Mouse (Mus musculus): ENCODE results near the gene Pink1. TPM values are rescaled to one million over a fixed set of nuclear protein-coding genes. Genes with fewer than 3 reads are reported as not detected.
"Not testable (repeated sequence)": the region's sequence is repeated elsewhere in the genome, so short reads cannot be mapped to it uniquely, and the experiment has no call there.

Gene Pink1
- polyA plus RNA-seq, 1 experiment = 134 TPM

DNA sequence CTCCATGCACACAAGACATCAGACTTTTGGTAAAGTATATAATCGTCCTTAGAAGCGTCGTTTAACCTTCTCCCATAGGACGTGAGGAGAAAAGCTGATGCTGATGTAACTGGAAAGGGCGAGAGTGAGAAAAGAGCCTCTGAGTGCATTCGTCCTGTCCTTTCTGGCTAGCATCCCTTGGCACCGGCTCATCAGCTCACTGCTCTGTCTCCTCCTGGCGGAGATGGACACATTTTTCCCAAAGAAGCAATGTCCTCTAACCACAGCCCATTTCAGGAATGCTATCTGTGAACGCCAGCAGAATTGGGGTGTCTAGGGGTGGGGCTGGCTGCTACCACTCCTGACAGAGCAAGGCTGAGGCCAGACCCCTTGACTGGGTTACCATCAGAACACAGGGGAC lies 5.5 kb upstream of the Pink1 start:
- Histone ChIP-seq H3K4me1 (ENCODE audit: control insufficient read depth, insufficient read depth, low read length) (no peaks in the 10 kb centered on the region), H3K27ac (ENCODE audit: control insufficient read depth, insufficient read depth, low read depth, low read length) (no peak overlapping the region), H3K27me3 (ENCODE audit: control insufficient read depth, insufficient read depth, low read length) (no peaks in the 10 kb centered on the region), H3K4me3 (ENCODE audit: control insufficient read depth, low read depth, low read length) (no peak overlapping the region), H3K36me3 (ENCODE audit: control insufficient read depth, insufficient read depth, low read length) (no peaks in the 10 kb centered on the region)
- TF ChIP-seq POLR2A (IDR thresholded peaks at IDR 0.05; ENCODE audit: control insufficient read depth, low read depth, low read length) (no peak), CTCF (IDR thresholded peaks at IDR 0.05; ENCODE audit: control insufficient read depth, insufficient read depth, insufficient replicate concordance, low read depth, low read length) (no peak)

DNA sequence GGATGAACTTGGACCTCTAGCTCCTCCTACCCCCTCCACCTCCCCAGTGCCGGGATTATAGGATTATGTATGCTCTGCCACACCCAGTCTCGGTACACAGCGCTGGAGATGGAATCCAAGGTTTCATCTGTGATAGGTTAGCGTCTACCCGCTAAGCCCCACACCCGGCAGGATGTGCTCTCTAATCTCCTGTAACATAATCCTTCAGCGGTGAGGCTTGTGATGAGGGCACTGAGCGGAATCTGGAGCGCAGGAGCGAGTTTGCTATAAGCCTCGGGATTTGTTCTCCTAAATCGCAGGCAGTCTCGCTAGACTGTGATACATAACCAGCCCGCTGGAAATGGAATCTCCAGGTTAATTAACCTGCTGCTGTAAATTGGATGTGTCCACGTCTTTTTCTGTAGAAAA lies 4.2 kb upstream of the Pink1 start:
- Histone ChIP-seq H3K4me3 (ENCODE audit: control insufficient read depth, low read depth, low read length) (no peak overlapping the region), H3K27me3 (ENCODE audit: control insufficient read depth, insufficient read depth, low read length) (no peaks in the 10 kb centered on the region), H3K36me3 (ENCODE audit: control insufficient read depth, insufficient read depth, low read length) (no peaks in the 10 kb centered on the region), H3K4me1 (ENCODE audit: control insufficient read depth, insufficient read depth, low read length) (peaks cover 2% of the 10 kb centered on the region; the same call in 1 of the 2 replicates), H3K27ac (ENCODE audit: control insufficient read depth, insufficient read depth, low read depth, low read length) (no peak overlapping the region)
- TF ChIP-seq CTCF (IDR thresholded peaks at IDR 0.05; ENCODE audit: control insufficient read depth, insufficient read depth, insufficient replicate concordance, low read depth, low read length) (no peak), POLR2A (IDR thresholded peaks at IDR 0.05; ENCODE audit: control insufficient read depth, low read depth, low read length) (no peak)

DNA sequence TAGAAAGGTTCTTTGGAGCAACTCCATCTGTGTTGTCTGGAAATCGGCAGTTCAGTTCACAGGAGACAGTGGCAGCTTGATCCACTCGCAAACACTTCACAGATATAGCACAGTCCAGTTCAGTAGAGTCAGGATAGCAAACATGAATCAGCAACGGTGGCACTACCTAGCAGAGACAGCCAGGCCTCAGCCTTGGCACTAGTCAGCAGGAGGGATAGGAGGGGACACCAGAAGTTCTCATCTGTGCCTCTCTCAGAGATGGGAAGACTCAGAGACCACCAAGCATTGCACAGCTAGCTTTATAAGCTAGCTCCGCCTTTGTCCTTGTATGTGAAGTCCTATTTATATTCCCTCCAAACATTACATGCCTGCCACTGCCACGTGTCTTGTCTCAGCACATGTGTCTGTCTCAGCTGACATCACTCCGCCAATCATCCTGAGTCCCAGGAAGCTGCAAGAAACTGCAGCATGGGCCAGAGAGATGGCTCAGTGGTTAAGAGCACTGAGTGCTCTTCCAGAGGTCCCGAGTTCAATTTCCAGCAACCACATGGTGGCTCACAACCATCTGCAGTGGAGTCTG lies 1.9 kb upstream of the Pink1 start:
- H3K4me3 ChIP-seq (ENCODE audit: control insufficient read depth, low read depth, low read length) = no peak overlapping the region; the same call in 1 of the 2 replicates

DNA sequence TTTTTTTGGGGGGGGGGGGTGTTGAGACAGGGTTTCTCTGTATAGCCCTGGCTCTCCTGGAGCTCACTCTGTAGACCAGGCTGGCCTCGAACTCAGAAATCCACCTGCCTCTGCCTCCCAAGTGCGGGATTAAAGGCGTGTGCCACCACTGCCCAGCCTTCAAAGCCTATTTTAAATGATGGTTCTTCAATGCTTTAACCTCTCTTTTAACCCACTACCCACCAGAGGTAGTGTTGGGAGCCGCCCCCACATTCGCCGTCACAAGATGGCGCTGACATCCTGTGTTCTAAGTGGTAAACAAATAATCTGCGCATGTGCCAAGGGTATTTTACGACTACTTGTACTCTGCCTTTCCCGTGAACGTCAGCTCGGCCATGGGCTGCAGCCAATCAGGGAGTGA lies 1.0 kb upstream of the Pink1 start:
- H3K27ac ChIP-seq (ENCODE audit: control insufficient read depth, insufficient read depth, low read depth, low read length); H3K4me3 ChIP-seq (ENCODE audit: control insufficient read depth, low read depth, low read length); H3K4me1 ChIP-seq (ENCODE audit: control insufficient read depth, insufficient read depth, low read length); H3K27me3 ChIP-seq (ENCODE audit: control insufficient read depth, insufficient read depth, low read length); H3K36me3 ChIP-seq (ENCODE audit: control insufficient read depth, insufficient read depth, low read length): not testable (repeated sequence)

More for the DNA sequence above, 1.9 kb upstream of the Pink1 start:
- Histone ChIP-seq H3K27me3 (ENCODE audit: control insufficient read depth, insufficient read depth, low read length) (no peaks in the 10 kb centered on the region), H3K36me3 (ENCODE audit: control insufficient read depth, insufficient read depth, low read length) (no peaks in the 10 kb centered on the region), H3K27ac (ENCODE audit: control insufficient read depth, insufficient read depth, low read depth, low read length) (no peak overlapping the region), H3K4me1 (ENCODE audit: control insufficient read depth, insufficient read depth, low read length) (peaks cover 2% of the 10 kb centered on the region)
- no peak for TF ChIP-seq POLR2A (IDR thresholded peaks at IDR 0.05; ENCODE audit: control insufficient read depth, low read depth, low read length)
- TF ChIP-seq CTCF (IDR thresholded peaks at IDR 0.05; ENCODE audit: control insufficient read depth, insufficient read depth, insufficient replicate concordance, low read depth, low read length) = no peak

DNA sequence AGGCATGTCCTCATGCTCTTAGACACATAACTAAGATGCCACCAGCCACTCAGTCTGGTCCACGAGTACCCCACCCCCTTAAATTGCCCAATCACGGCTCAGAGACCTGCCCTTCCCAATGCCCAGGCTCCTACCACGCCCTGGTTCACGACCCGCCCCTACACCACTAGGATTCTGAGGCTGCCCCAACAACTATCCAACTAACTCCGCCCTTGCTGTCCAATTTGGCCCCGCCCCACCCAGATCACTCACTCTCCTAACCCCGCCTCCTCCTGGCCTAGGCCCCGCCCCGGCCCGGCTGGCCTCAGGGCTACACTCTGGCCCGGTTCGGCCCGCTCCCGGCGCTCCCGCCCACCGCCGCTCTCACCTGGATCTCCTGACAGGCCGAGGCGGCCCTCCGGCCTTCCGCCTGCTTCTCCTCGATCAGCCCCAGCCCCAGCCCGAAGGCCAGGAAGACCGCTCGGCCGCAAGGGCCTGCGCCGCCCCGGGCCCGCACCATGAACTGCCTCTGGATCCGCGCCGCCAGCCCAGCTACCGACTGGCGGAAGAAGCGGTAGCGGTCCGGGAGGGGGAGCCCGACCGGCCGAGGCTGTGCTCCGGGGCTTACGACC lies 536 bp downstream of the Pink1 start:
- Histone ChIP-seq H3K4me3 (ENCODE audit: control insufficient read depth, low read depth, low read length) (peak overlapping the region; percentile 89), H3K36me3 (ENCODE audit: control insufficient read depth, insufficient read depth, low read length) (no peaks in the 10 kb centered on the region), H3K27ac (ENCODE audit: control insufficient read depth, insufficient read depth, low read depth, low read length) (peak overlapping the region; percentile 92), H3K27me3 (ENCODE audit: control insufficient read depth, insufficient read depth, low read length) (no peaks in the 10 kb centered on the region), H3K4me1 (ENCODE audit: control insufficient read depth, insufficient read depth, low read length) (peaks cover 2% of the 10 kb centered on the region)
- TF ChIP-seq POLR2A (IDR thresholded peaks at IDR 0.05; ENCODE audit: control insufficient read depth, low read depth, low read length) = peak; percentile 32; the same call in 1 of the 2 replicates
- 0 out of 2 replicates have a peak, but pooled peaks have one; percentile 1 for TF ChIP-seq CTCF (IDR thresholded peaks at IDR 0.05; ENCODE audit: control insufficient read depth, insufficient read depth, insufficient replicate concordance, low read depth, low read length)

DNA sequence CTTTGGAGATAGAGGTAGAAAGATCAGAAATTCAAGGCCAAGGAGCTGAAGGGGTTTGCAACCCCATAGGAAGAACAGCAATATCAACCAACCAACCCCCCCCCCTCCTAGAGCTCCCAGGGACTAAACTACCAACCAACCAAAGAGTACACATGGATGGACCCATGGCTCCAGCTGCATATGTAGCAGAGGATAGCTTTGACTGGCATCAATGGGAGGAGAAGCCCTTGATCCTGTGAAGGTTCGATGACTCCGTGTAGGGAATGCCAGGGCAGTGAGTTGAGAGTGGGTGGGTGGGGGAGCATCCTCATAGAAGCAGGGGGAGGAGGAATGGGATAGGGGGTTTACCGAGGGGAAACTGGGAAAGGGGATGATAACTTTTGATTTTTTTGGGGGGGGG lies 1.7 kb downstream of the Pink1 start:
- TF ChIP-seq POLR2A (IDR thresholded peaks at IDR 0.05; ENCODE audit: control insufficient read depth, low read depth, low read length) (no peak), CTCF (IDR thresholded peaks at IDR 0.05; ENCODE audit: control insufficient read depth, insufficient read depth, insufficient replicate concordance, low read depth, low read length) (no peak)
- Histone ChIP-seq H3K27ac (ENCODE audit: control insufficient read depth, insufficient read depth, low read depth, low read length) (no peak overlapping the region), H3K4me1 (ENCODE audit: control insufficient read depth, insufficient read depth, low read length) (peaks cover 2% of the 10 kb centered on the region)

DNA sequence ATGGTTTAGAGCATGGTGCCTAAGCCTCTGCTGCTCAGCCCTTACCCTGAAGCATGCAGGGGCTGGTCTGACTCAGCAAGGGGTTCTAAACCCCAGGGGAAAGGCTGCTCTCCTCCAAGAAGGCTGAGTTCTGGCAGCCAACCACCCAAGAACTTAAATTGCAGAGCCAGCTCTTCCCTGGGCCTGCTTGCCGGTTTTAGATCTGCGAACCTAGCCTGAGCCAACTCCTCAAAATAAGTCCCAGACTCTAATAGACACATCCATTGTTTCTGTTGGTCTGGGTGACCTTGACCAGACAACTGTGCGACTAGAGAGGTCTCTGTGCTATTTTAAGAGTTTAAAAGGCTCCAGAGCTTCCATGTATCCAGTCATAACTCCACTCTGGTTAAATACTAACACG lies 2.4 kb downstream of the Pink1 start:
- H3K4me3 ChIP-seq (ENCODE audit: control insufficient read depth, low read depth, low read length) = no peak overlapping the region
- no peak for TF ChIP-seq CTCF (IDR thresholded peaks at IDR 0.05; ENCODE audit: control insufficient read depth, insufficient read depth, insufficient replicate concordance, low read depth, low read length)
- TF ChIP-seq POLR2A (IDR thresholded peaks at IDR 0.05; ENCODE audit: control insufficient read depth, low read depth, low read length) = no peak
- peak overlapping the region; percentile 62; the same call in 1 of the 2 replicates for H3K27ac ChIP-seq (ENCODE audit: control insufficient read depth, insufficient read depth, low read depth, low read length)
- H3K27me3 ChIP-seq (ENCODE audit: control insufficient read depth, insufficient read depth, low read length) = no peaks in the 10 kb centered on the region
- H3K36me3 ChIP-seq (ENCODE audit: control insufficient read depth, insufficient read depth, low read length) = no peaks in the 10 kb centered on the region
- peaks cover 2% of the 10 kb centered on the region for H3K4me1 ChIP-seq (ENCODE audit: control insufficient read depth, insufficient read depth, low read length)

More for the DNA sequence above, 1.7 kb downstream of the Pink1 start:
- no peak overlapping the region for H3K4me3 ChIP-seq (ENCODE audit: control insufficient read depth, low read depth, low read length)
- no peaks in the 10 kb centered on the region for H3K27me3 ChIP-seq (ENCODE audit: control insufficient read depth, insufficient read depth, low read length)
- H3K36me3 ChIP-seq (ENCODE audit: control insufficient read depth, insufficient read depth, low read length) = no peaks in the 10 kb centered on the region

All from testis, adult 2 months (tissue).